Mouse (Mus musculus) spleen, postnatal 14 days (tissue): ENCODE results near the gene Stard13.

ENCODE experiments used
- DNase-seq, 2 experiments: peaks; one replicate each; pipeline ENCODE4 v3.0.0; 2021 to 2022; ENCODE audit warnings: low spot score in 2 of 2

Gene Stard13

DNA sequence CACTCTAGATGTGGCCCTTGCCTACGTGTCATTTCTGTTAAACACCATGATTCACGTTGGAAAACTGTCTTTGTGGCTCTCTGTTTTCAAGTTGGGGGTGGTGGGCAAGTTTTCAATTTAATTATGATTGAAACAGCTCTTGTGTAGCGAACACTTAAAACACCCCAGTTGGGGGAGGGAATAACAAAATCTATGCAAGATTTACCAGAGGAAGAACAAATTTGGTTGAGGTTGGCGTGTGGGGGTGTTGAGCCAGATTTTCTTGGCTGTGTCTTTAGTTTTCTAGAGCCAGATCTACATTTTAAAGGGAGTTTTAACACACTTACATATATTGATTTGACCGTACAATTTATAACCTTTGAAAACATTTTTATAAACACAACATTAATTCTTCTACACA, 173.9 kb downstream of the Stard13 start:
- DNase-seq = no peak

DNA sequence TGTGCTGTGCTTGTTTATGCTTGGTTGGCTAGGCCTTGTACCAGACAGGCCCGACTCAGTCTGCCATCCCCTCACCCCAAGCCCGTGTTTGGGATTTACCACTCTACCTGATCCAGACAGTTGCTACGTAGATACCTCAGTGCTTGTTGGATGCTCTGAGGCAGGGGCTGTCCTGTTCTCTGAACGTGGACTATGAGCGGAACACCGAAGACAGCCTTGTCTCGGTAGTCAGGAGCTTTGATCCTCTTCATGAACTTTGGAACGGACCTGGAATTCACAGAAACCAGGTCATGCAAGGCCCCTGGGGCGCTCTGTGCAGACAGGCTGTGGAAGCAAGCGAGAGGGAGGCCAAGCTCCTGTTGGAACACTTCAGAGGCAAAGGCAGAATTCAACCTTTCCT, 174.3 kb downstream of the Stard13 start:
- no peak for DNase-seq

DNA sequence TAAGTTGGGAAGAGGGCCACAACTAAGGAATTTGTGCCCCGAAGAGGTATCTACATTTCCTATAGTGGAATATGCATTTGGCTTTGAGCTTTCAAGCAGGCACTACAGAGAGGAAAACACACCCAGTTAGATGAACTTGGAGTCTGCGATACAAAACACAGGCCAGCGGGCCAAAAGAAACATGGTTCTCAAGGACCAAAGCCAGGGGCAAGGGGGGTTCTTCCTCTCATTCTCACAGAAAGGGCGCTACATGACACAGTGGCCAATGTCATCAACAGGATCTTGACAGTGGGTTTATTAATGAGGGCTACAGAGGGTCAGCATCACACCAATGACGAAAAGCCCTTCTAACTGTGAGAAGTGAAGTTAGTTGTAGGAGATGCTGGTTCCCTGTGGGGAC, 175.9 kb downstream of the Stard13 start:
- no peak for DNase-seq

DNA sequence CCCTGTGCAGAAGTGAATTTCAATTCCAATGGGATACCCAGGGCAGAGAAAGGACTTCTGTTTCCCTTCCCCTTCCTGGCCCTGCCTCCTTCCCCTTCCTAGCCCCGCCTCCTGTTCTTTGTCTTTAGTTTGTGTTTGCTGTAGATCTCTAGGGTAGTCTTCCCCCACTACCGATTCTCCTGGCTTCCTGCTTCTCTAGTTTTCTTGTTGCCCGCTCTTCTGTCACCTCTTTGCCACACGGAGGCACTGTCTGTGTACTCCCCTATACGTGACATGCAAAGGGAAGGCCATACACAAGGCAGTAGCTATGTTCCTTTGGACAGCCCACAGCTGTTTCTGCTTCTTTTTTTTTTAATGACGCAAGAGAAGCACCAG, 176.7 kb downstream of the Stard13 start:
- no peak for DNase-seq

DNA sequence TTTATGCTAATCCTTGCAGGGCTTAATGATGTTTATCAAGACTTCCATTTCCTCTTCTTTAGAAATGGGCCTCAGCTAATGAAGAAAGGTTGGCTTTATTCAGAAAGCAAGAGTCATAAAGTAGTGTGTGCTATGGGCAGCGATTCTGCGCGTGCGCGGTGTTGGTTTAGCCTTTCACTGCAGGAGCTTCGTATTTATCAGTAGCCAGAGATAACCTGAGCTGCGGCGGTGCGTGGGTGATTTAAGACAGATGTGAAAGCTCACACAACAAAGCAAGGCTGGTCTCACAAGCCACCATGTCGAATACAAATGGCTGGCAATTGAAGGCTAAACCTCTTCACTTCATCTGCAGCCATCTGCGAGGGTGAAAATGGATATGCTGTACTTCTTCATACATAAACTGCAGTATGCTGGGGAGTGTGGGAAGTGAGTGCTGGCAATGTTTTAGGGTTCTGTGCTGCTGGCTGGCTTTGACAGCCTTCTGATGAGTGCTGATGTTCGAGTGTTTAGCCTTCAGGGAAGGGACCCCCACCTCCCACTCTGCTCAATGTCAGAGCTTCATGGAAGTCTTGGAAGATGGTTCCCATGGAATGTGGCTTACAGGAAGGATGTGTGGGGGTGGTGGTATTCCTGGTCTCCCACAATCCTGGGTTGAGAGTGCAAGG, 177.2 kb downstream of the Stard13 start:
- no peak for DNase-seq

DNA sequence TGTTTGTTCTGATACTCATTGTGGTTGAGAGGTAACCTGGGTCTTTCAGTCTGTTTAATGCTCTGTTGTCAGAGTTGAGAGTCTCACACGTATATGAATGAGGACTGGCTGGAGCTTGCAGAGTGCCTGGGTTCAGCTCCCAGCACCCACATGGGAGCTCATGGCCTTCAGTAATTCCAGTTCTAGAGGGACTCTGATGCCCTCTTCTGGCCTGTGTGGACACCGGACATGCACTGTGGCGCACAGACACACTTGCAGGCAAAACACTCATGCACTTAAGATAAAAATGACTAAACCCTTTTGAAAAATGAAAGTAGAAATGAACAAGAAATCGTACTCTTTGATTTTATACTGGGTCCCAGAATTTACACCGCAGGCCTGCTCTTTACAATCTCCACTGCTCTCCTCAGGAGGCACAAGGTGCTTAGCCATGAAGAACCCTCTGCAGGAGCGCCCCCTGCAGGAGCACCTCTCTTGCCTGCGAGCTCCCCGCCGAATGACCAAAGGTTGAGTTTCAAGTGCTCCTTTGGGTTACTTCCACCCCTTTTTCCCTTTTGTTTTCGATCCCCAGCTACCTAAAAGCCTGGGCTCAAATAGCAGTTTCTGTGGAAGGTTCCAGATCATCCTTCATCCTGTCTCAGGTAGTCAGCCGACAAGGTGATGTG, 178.1 kb downstream of the Stard13 start:
- no peak for DNase-seq

DNA sequence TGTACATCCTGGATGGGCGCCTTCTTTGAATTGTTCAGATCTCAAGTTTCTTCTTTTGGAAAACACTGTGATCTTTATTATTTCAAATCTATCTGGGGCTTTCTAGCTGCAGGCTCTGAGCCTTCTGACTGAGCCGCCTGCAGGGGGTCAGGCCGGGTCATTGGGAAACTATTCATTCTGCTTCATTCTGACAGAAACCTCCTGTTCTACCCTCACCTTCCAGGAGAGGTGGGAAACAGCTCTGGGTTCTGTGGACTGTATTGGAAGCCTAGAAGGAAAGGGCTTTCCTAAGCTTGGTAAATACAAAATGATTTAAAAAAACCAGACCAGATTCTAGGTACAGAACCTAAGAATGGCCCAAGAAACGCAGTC, 178.9 kb downstream of the Stard13 start:
- no peak for DNase-seq

DNA sequence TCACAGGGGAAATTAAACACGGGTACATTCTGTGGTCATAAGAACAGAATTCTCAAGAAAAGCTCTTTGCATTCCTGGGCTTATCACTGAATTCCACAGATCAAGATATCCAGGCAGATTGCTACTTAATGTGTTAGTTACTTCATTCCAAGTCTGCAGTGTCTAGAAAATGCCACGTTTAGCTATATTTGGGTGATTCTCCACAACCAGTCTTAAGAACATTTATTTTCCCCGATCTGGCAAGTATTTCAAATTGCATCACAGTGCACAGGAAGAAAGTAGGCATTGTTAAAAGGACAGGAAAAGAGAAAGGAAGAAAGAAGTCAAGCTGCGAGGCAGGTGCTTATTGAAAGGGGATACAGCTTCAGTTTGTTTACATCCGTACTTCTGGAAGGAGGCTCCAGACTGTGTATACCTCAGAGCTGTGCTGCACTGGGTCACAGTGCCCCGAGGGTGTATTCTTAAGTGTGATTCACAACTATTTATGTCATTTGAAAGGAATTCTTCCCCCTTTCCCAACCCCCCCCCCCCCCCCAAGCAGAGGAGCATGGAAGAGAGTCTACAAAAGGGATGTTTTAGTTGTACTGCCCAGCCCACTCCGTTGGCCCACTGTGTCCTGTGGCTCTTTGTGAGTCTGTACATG, 179.4 kb downstream of the Stard13 start:
- no peak for DNase-seq

DNA sequence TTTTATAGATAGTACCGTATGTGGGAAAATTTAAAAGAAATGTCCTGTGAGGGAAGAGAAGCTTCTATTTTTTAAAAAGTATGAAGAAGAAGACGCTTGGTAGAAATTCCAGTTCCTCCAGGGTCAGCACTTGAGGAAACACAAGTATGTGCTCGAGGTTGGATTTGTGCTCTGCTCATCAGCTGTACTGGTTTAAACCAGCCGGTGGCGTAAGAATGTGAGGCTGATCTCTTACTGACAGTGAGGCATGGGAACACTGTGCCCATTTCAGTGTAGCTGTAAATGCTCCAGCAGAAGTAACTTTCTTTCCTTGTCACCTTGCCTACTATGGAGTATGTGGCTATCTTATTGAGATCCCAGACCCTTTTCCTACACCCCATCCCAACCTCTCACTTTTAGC, 180.4 kb downstream of the Stard13 start:
- no peak for DNase-seq

DNA sequence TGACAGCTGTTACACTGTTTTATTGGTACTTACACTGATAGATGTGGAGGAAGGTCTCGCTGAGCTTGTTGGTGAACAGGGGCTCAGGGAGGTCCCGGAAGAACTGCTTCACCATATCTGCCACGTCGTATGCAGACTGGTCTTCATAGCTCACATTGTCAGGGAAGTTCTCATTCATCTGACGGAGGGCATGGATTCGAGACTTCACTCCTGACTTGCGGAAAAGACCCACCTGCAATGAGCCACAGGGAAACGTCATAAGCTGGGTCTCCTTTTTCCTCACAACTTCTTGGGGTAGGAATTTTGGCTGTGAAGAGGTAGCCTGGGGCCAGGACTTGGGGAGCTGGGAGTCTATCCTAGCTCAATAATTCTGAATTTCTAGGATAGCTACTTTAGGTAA, 181.3 kb downstream of the Stard13 start:
- DNase-seq = no peak

DNA sequence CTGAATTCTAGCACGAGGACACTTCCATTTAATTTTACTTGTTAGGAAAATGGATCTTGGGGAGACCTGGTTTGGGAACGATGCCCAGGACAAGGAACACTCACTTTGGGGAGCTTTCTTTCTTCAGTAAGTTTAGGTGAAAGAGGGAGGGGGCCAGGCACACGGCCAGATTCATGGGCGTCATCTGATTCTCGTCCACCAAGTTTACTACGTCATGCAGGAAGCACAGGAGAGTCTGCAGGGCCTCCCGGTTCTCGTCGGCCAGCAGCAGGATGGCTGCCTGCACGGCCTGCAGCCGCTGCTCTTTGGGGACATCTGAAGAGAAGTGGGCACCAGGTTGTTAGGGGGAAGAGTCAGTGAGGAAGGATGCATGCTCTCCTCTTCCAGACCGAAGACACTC, 186.1 kb downstream of the Stard13 start:
- no peak for DNase-seq

DNA sequence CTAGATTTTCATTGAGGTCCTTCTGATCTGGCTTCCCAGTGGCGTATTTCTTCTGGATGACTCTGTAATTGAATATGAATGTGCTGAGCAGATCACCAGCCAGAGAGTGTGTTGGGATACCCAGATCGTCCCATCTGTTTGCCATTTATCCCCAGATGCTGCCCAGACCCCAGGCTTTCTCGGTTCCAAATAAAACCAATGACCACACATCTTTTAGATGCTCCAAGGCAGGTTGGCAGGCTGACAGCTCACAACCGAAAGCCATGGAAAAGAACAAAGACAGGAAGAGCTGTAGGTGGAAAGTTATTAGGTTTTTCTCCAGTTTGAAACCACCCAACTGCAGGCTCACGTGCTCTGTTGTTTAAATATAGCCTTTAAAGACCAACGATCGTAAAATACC, 186.7 kb downstream of the Stard13 start:
- no peak for DNase-seq

DNA sequence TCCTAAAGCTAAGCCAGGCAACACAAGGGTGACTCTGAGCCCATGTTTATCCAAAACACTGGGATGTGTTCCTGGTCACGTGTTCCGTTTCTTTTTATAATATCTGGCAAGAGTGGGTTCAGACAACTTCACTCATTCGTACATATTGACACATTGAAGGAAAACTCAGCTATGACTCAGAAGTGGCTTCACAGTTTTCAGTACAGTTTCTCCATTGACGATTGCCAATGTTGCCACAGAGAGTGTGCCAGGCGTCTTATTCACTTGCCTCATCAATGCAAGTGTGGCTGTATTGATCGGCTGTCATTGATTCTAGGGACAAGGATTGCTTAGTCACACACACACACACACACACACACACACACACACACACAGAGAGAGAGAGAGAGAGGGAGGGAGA, 187.5 kb downstream of the Stard13 start:
- no peak for DNase-seq

DNA sequence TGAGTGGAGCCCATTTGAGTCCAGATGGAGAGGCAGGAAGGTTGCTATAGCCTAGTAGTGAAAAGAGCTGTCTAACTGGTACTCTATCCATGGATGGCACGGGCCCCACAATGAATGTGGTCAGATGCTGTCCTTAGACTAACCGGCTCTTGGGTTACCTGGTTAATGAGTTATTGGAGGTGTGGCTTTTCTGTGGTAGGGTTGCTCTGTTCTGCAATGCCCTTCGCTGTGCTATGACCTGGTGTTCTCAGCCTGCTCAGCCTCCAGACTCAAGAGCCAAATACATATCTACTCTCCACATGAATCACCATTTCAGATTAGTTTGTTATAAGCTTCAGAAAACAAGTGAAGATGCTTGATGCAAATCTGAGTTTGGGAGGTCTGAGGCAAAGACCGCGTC, 190.7 kb downstream of the Stard13 start:
- DNase-seq = no peak

DNA sequence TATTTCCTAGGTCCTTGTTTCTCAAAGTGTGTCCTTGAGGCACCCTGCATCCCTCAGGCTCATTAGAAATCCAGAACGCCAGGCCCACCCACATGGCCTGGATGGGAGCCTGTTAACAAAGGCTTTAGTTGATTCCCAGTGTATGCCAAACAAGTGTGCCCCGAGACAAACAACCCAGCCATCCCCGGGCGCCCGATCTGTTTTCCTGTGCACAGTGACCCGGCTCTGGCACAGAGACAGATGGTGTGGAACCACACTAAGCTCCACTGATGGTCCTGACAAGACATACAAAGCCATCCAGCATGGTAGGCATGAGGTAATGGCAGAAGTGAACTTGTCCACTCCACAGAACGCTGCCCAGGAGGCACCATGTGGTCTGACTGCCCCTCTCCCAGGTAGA, 195.8 kb downstream of the Stard13 start:
- no peak for DNase-seq

DNA sequence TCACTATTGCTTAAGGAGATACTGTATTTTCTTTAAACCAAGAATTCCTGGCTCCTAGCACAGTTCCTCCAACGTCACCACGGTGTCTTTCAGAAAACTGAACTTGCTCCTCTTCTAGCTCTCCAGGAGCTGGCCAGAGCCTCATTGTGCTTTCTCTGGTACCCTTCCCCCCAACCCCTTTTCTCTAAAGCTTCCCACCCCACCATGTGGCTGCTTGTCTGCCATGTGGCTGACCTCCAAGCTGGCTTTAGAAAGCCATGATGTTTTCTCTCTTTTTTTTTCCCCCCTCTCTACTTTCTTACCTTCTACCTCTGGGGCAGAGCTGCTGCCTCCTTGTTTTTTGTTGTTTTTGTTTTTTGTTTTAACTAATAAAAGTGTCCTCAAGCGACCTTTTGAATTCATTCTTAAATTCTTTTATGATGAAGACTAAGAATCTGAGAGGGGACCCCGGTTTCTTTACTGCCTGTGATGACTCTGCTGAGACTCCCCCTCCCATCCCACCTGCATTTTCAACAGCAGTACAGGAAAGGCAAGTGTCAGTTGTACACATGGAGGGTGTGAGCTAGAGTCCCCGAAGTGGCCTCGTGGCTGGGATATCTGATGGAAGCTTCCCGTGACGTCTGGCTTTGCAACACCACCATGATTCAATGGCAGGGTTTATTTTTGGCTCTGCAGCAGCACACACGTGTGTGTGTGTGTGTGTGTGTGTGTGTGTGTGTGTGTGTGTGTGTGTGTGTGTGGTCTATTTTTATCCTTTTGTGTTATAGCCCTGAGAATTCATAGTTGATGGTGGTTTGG, 198.7 kb downstream of the Stard13 start:
- DNase-seq = no peak

DNA sequence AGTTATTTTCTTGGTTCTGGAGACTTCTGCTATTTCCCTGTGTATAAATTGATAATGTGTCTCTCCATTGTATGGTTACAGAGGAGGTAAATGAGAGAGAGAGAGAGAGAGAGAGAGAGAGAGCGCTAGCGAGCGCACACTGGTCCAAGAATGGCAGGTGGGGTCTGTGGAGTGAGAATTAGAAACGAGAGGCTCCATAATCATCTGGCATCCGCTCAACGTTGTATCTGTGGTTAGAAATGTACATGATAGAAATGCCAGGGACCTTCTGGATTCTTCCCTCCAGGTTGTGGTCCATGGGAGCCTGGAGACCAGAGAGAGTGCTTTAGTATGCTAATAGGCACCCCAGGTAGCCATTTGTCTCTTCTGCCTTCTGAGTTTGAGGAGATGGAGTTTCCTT, 204.7 kb downstream of the Stard13 start:
- DNase-seq = no peak

DNA sequence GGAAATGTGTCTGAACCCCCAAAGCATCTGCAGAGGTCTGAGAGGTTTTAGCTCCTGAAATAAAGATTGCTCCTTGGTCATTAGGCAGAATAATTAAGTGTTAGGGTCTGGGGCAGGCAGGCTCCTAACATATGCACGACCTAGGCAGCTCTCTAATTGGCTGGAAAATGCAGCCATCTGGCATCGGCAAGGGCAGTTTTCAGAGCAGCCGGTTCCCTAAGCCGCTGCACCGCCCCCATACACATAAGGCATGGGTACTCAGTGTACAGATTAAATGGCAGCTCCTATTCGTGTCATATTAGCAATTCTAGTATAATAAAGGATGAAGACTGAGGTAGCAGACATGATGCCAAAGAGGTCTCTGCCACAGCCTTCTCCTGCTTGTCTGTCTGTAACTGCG, 206.5 kb downstream of the Stard13 start:
- DNase-seq = no peak

DNA sequence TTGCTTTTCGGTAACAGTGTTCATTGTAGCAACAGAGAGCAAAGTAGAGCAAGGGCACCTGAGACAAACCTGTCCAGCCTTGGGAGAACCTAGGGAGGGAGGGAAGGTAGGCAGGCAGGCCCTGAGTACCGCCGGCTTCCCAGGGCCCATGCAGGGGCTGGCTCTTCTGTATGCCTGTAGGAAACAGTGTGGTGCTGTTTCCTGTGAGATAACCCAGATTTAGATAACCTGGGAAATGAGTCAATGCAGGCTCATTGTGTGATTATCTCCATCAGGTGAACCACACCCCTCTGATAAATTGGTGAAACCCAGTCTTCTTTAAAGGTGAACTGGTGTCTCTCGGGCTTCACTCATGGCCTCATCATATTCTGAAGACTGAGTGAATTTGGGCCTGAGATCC, 207.6 kb downstream of the Stard13 start:
- DNase-seq = no peak

DNA sequence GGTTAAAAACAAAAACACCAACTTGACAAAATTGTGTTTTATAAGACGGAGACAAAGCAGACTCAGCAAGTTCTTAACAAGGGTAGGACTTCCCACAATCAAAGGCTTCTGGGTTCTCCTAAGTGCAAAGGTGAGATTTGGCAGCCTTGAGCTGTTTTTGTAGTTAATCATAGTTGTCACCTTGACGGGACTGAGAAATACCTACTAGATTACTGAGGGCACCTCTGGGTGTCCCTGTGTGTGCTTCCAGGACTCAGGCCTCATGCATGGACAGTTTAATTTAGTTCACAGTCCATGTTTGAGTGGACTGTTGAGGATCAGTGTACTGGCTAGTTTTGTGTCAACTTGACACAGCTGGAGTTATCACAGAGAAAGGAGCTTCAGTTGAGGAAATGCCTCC, 209.2 kb downstream of the Stard13 start:
- DNase-seq = no peak

DNA sequence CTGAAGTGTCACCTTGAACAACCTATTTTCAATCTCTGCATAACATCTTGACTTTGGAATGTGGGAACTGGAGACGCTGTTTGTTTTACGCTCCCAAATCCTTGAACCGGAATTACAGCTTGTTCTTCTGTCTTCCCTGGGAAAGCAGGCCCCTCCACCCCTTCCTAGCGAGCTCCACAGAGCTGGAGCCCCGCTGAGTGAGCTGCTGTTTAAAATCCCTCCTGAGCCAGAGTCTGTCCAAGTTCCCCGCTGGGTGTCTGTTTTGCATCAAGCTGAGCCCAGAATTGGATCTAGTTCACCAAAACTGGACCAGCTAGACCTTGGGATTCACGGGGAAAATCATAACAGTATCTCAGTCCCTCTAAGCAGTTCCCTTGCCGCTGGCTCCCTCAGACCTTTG, 210.2 kb downstream of the Stard13 start:
- no peak for DNase-seq

DNA sequence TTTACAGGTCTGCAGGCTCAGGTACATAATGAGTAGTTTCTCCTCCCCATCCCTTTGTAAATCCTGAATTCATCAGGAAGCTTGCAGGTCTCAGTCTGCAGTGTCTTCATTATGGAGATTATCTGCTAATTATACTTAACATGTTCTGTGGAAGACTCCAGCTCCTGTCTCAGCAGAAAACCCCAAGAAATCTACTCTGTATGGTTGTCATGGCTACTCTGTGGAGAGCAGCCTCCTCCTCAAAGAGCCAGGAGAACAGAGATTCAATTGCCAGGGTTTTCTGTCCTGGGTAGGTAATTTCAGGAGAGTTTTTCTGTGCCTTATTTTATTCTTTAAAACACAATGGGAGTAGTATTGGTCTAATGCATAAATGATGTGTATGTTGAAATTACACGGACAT, 210.7 kb downstream of the Stard13 start:
- DNase-seq = no peak

DNA sequence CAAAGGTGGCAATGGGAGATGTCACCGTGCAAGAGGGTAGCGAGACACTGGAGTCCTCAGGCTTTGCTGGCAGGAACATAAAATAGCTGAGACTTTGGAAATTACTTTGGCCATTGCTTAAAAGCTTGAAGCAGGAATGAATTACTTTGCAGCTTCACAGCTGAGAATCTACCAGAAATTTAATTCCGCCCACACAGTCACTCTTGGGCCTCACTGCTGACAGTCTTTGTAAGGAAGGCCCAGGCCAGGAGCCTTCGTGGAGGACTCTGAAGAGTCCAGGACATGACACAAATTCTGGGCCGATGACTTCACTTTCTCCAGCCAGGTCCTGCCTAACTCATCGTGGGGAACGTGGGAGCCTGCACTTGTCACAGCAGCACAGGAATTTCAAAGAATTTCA, 211.6 kb downstream of the Stard13 start:
- DNase-seq = no peak
